Mouse (Mus musculus): ENCODE measurements around the gene Gkap1. TPM values are rescaled to one million over a fixed set of nuclear protein-coding genes. Genes with fewer than 3 reads are reported as not detected.

The Gkap1 gene
- 0.82 and 1.1 TPM in 2 replicates for polyA plus RNA-seq (2012; ENCODE audit: low replicate concordance)

GRCm38 (mm10) chr13:58275599-58275998 is at the start of gene Gkap1:
Gkap1 (minus strand) TSS chr13:58275699.

GRCm38 (mm10) chr13:58215592-58216341 is 59.7 kb downstream of the Gkap1 start, which contains the start of gene Ubqln1:
Ubqln1 (minus strand) TSS chr13:58215653.

Other genes with a start within 250 kb of the Gkap1 start
- 0.05 and 0.06 TPM in 2 replicates for gene Klhl3, start 162.1 kb downstream of the Gkap1 start, polyA plus RNA-seq (2012; ENCODE audit: low replicate concordance)
- gene Hnrnpa0, start 147.1 kb downstream of the Gkap1 start, polyA plus RNA-seq (2012; ENCODE audit: low replicate concordance): 432 and 806 TPM in 2 replicates
- 5.4 and 8.9 TPM in 2 replicates for gene Idnk, start 118.0 kb downstream of the Gkap1 start, polyA plus RNA-seq (2012; ENCODE audit: low replicate concordance)
- 58.9 and 77.5 TPM in 2 replicates for gene Ubqln1, start 60.0 kb downstream of the Gkap1 start, polyA plus RNA-seq (2012; ENCODE audit: low replicate concordance)
- 0.08 TPM in 1 of 2 replicates, not detected in the other for gene Kif27, start 83.4 kb upstream of the Gkap1 start, polyA plus RNA-seq (2012; ENCODE audit: low replicate concordance)
- gene 2210016F16Rik, start 109.5 kb upstream of the Gkap1 start, polyA plus RNA-seq (2012; ENCODE audit: low replicate concordance): 33.9 and 40.1 TPM in 2 replicates
- 37.4 TPM in 2 replicates for gene Rmi1, start 126.5 kb upstream of the Gkap1 start, polyA plus RNA-seq (2012; ENCODE audit: low replicate concordance)
- gene Hnrnpk, start 127.6 kb upstream of the Gkap1 start, polyA plus RNA-seq (2012; ENCODE audit: low replicate concordance): 356 and 390 TPM in 2 replicates